Mouse (Mus musculus) liver, embryonic 14.5 days (tissue): ENCODE results near the gene Rad51b.

ENCODE experiments used
- CTCF ChIP-seq: IDR thresholded peaks from 2 replicates; pipeline ENCODE4 v1.5.1; 2016; ENCODE audit warnings: antibody characterized with exemption, low read depth, control low read depth
- EP300 ChIP-seq: IDR thresholded peaks from 2 replicates; pipeline ENCODE4 v1.6.1; 2016; ENCODE audit warnings: antibody characterized with exemption, low read depth

DNA sequence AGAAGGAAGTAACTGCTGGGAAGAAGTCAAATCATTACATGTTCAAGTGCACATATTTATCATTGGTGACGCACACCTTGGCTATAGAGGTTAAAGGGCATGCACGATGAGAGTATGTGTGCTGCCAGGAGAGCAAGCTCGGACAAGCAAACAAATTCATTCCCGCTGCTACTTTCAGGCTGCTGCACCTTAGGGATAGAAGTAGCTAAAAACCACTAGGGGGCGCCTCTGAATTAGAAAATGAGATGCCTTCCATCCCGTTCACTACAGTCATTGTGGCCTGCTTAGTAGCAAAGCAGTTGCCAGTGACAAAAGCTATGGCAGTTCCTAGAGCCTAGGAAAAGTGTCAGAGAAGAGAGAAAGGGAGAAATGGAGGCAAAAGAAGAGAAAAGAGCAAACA lies 50.6 kb downstream of the Rad51b start:
- peak; percentile 76 for TF ChIP-seq CTCF
- no peak for TF ChIP-seq EP300
